In genomic region chr10:117650042-117650655, GRCm38 (mm10) we compare ENCODE assay signal across 20 mouse cellular contexts.
"Had no signal": no experiment of that assay in that cellular context is flagged by ENCODE, and none has a peak within 500 bp of the region (broad histone marks: within the 10 kb centered on the region; RNA-seq: fewer than 3 reads in every experiment).

No protein-coding gene starts in this region.

- H3K36me3 ChIP-seq: heart, embryonic 13.5 days; heart, embryonic 15.5 days; hindbrain, embryonic 13.5 days; hindbrain, embryonic 15.5 days; limb, embryonic 12.5 days; liver, embryonic 12.5 days had no signal

- H3K4me1 ChIP-seq: heart, embryonic 13.5 days; heart, embryonic 15.5 days; hindbrain, embryonic 15.5 days; limb, embryonic 12.5 days; liver, embryonic 12.5 days had no signal

- H3K9me3 ChIP-seq: heart, embryonic 13.5 days; heart, embryonic 15.5 days; hindbrain, embryonic 13.5 days; hindbrain, embryonic 15.5 days; limb, embryonic 10.5 days; limb, embryonic 12.5 days; liver, embryonic 12.5 days had no signal

- H3K27me3 ChIP-seq: heart, embryonic 13.5 days; heart, embryonic 15.5 days; hindbrain, embryonic 15.5 days; limb, embryonic 12.5 days; liver, embryonic 12.5 days had no signal

- H3K4me3 ChIP-seq: heart, adult 2 months; heart, embryonic 13.5 days; heart, embryonic 15.5 days; hindbrain, embryonic 13.5 days; hindbrain, embryonic 15.5 days; layer of hippocampus, adult 2 months; left cerebral cortex, adult 2 months; limb, embryonic 10.5 days; limb, embryonic 12.5 days; liver, embryonic 12.5 days had no signal

- DNase-seq: gastrocnemius, postnatal 14 days; gastrocnemius, postnatal 36 days; heart, adult 11 months; heart, adult 2 months; heart, postnatal 14 days; heart, postnatal 36 days; kidney, postnatal 10 days; kidney, postnatal 4 days had no signal

- H3K9ac ChIP-seq: heart, embryonic 13.5 days; heart, embryonic 15.5 days; hindbrain, embryonic 13.5 days; hindbrain, embryonic 15.5 days; limb, embryonic 12.5 days; liver, embryonic 12.5 days had no signal

- H3K27ac ChIP-seq: heart, adult 2 months; heart, embryonic 13.5 days; heart, embryonic 15.5 days; hindbrain, embryonic 13.5 days; hindbrain, embryonic 15.5 days; hindbrain, postnatal 0 days; layer of hippocampus, adult 2 months; left cerebral cortex, adult 2 months; limb, embryonic 10.5 days; limb, embryonic 12.5 days; liver, embryonic 12.5 days had no signal

- H3K4me2 ChIP-seq: heart, embryonic 11.5 days; heart, embryonic 13.5 days; heart, embryonic 15.5 days; hindbrain, embryonic 13.5 days; hindbrain, embryonic 15.5 days; limb, embryonic 12.5 days; liver, embryonic 12.5 days had no signal

- ATAC-seq: hindbrain, postnatal 0 days; intestine, embryonic 16.5 days; liver, embryonic 12.5 days had no signal
